Mouse (Mus musculus) lung, postnatal 0 days (tissue): ENCODE results near the gene Anapc15-ps. TPM values are rescaled to one million over a fixed set of nuclear protein-coding genes. Genes with fewer than 3 reads are reported as not detected.

Source experiments
- ATAC-seq: fragments of 200-750 bp; cut with Nextera tagmentation; 2 replicates; pipeline ENCODE4 v1.8.0; 2017; ENCODE audit warnings: moderate library complexity
- DNase-seq: peaks from one replicate; pipeline ENCODE4 v3.0.0-alpha.2; 2016; ENCODE audit warnings: low spot score
- H3K27ac ChIP-seq: fragments of 300-500 bp; sonication (generic); 2 replicates; pipeline ENCODE4 v1.5.1; 2014; ENCODE audit warnings: antibody characterized with exemption, mild to moderate bottlenecking, low read length, mixed read lengths
- H3K27me3 ChIP-seq: fragments of 300-500 bp; sonication (generic); replicated peaks from 2 replicates; pipeline ENCODE4 v1.6.1; 2014; ENCODE audit warnings: low read length, mixed read lengths; ENCODE audit not compliant: insufficient read depth
- H3K36me3 ChIP-seq: fragments of 300-500 bp; sonication (generic); 2 replicates; pipeline ENCODE4 v1.6.1; 2014; ENCODE audit warnings: low read length, mixed read lengths; ENCODE audit not compliant: insufficient read depth
- H3K4me1 ChIP-seq: fragments of 300-500 bp; sonication (generic); 2 replicates; pipeline ENCODE4 v1.6.1; 2014; ENCODE audit warnings: antibody characterized with exemption, low read depth, low read length, mixed read lengths; ENCODE audit not compliant: insufficient read depth
- H3K4me2 ChIP-seq: fragments of 300-500 bp; sonication (generic); replicated peaks from 2 replicates; pipeline ENCODE4 v1.6.1; 2014; ENCODE audit warnings: low read depth, mild to moderate bottlenecking, low read length, moderate library complexity, mixed read lengths
- H3K4me3 ChIP-seq: fragments of 300-500 bp; sonication (generic); 2 replicates; pipeline ENCODE4 v1.5.1; 2014; ENCODE audit warnings: low read depth, low read length
- H3K9ac ChIP-seq: fragments of 300-500 bp; sonication (generic); replicated peaks from 2 replicates; pipeline ENCODE4 v1.6.1; 2014; ENCODE audit warnings: low read depth, mild to moderate bottlenecking
- H3K9me3 ChIP-seq: fragments of 300-500 bp; sonication (generic); 2 replicates; pipeline ENCODE4 v1.6.1; 2016; ENCODE audit warnings: low read length, mixed read lengths
- CTCF ChIP-seq: IDR thresholded peaks from 2 replicates; pipeline ENCODE4 v1.5.1; 2016; ENCODE audit warnings: antibody characterized with exemption, mild to moderate bottlenecking
- EP300 ChIP-seq: IDR thresholded peaks from 2 replicates; pipeline ENCODE4 v1.6.1; 2016; ENCODE audit warnings: antibody characterized with exemption, mild to moderate bottlenecking, control low read depth
- WGBS: fragments of 180-500 bp; shearing (Covaris S2); extraction: QIAGEN DNeasy Blood & Tissue Kit; methylation state at CpG from one replicate; pipeline ENCODE4 v1.1.7; 2014; 5-methylcytosine and 5-hydroxymethylcytosine counted together
- polyA plus RNA-seq: library from polyadenylated mRNA; unstranded; fragments of >200 nt; fragmentation: Nextera tagmentation; extraction: Ambion mirVana; gene quantifications from 2 replicates; pipeline ENCODE4 v1.2.1, GENCODE M21; 2015

Anapc15-ps gene
- polyA plus RNA-seq, 1 experiment from 2014 or later = not detected

- Histone ChIP-seq H3K4me2 (no peak overlapping the region), H3K36me3 (no peaks in the 10 kb centered on the region), H3K9me3 (no peaks in the 10 kb centered on the region), H3K9ac (no peak overlapping the region), H3K4me3 (no peak overlapping the region), H3K4me1 (no peaks in the 10 kb centered on the region), H3K27me3 (no peaks in the 10 kb centered on the region), H3K27ac (no peak overlapping the region)
- ATAC-seq (peak; percentile 90), DNase-seq (peak; percentile 55)
- 33% methylated on average over 6 of the region's 6 CpGs for WGBS
- no peak for TF ChIP-seq CTCF
- TF ChIP-seq EP300 = peak; percentile 59
Observed at GRCm38 (mm10) chr10:95643696-95644360, 29.4 kb downstream of the Anapc15-ps start.

- 65% methylated on average over 5 of the region's 5 CpGs for WGBS
- TF ChIP-seq EP300 (no peak), CTCF (no peak)
Observed at GRCm38 (mm10) chr10:95643042-95643441, 30.2 kb downstream of the Anapc15-ps start.

GRCm38 (mm10) chr10:95641335-95641734, 31.9 kb downstream of the Anapc15-ps start:
- Histone ChIP-seq H3K4me3 (no peak overlapping the region), H3K4me2 (no peak overlapping the region), H3K9ac (no peak overlapping the region), H3K27ac (no peak overlapping the region), H3K36me3 (no peaks in the 10 kb centered on the region), H3K27me3 (no peaks in the 10 kb centered on the region), H3K4me1 (no peaks in the 10 kb centered on the region), H3K9me3 (no peaks in the 10 kb centered on the region)
- TF ChIP-seq EP300 (no peak), CTCF (no peak)
- WGBS = 76% methylated on average over 5 of the region's 5 CpGs
- ATAC-seq = no peak
- no peak for DNase-seq

More at GRCm38 (mm10) chr10:95643042-95643441, 30.2 kb downstream of the Anapc15-ps start:
- ATAC-seq (no peak), DNase-seq (no peak)
- no peak overlapping the region for H3K9ac ChIP-seq
- H3K27ac ChIP-seq = no peak overlapping the region
- no peaks in the 10 kb centered on the region for H3K36me3 ChIP-seq
- H3K4me3 ChIP-seq = no peak overlapping the region
- no peak overlapping the region for H3K4me2 ChIP-seq
- no peaks in the 10 kb centered on the region for H3K9me3 ChIP-seq
- no peaks in the 10 kb centered on the region for H3K4me1 ChIP-seq
- H3K27me3 ChIP-seq = no peaks in the 10 kb centered on the region

GRCm38 (mm10) chr10:95639429-95639828, 33.8 kb downstream of the Anapc15-ps start:
- Histone ChIP-seq H3K4me3 (no peak overlapping the region), H3K4me2 (no peak overlapping the region), H3K36me3 (no peaks in the 10 kb centered on the region), H3K27ac (no peak overlapping the region), H3K9ac (no peak overlapping the region), H3K9me3 (no peaks in the 10 kb centered on the region), H3K4me1 (no peaks in the 10 kb centered on the region), H3K27me3 (no peaks in the 10 kb centered on the region)
- DNase-seq = no peak
- 66% methylated on average over 5 of the region's 5 CpGs for WGBS
- no peak for TF ChIP-seq EP300
- no peak for TF ChIP-seq CTCF
- ATAC-seq = no peak

- ATAC-seq = no peak
Observed at GRCm38 (mm10) chr10:95634751-95635150, 38.5 kb downstream of the Anapc15-ps start.

GRCm38 (mm10) chr10:95634261-95634660, 39.0 kb downstream of the Anapc15-ps start:
- H3K9ac ChIP-seq = no peak overlapping the region
- 62% methylated on average over 9 of the region's 9 CpGs for WGBS
- ATAC-seq = peak; percentile 38
- no peaks in the 10 kb centered on the region for H3K9me3 ChIP-seq
- no peak overlapping the region for H3K27ac ChIP-seq
- H3K4me1 ChIP-seq = no peaks in the 10 kb centered on the region
- H3K27me3 ChIP-seq = no peaks in the 10 kb centered on the region
- H3K36me3 ChIP-seq = no peaks in the 10 kb centered on the region
- H3K4me2 ChIP-seq = no peak overlapping the region
- no peak for DNase-seq
- no peak overlapping the region for H3K4me3 ChIP-seq
- TF ChIP-seq CTCF = no peak
- no peak for TF ChIP-seq EP300

More at GRCm38 (mm10) chr10:95634751-95635150, 38.5 kb downstream of the Anapc15-ps start:
- TF ChIP-seq CTCF = no peak
- no peak for TF ChIP-seq EP300
- no peak overlapping the region for H3K4me3 ChIP-seq
- no peak overlapping the region for H3K9ac ChIP-seq
- no peaks in the 10 kb centered on the region for H3K9me3 ChIP-seq
- no peaks in the 10 kb centered on the region for H3K4me1 ChIP-seq
- no peak overlapping the region for H3K27ac ChIP-seq
- DNase-seq = no peak
- no peak overlapping the region for H3K4me2 ChIP-seq
- H3K27me3 ChIP-seq = no peaks in the 10 kb centered on the region
- WGBS = 68% methylated on average over 15 of the region's 15 CpGs
- H3K36me3 ChIP-seq = no peaks in the 10 kb centered on the region

- no peak overlapping the region for H3K4me2 ChIP-seq
- 71% methylated on average over 2 of the region's 2 CpGs for WGBS
- no peaks in the 10 kb centered on the region for H3K27me3 ChIP-seq
- H3K9ac ChIP-seq = no peak overlapping the region
- no peaks in the 10 kb centered on the region for H3K9me3 ChIP-seq
- no peak overlapping the region for H3K4me3 ChIP-seq
- no peaks in the 10 kb centered on the region for H3K4me1 ChIP-seq
- no peak for ATAC-seq
- DNase-seq = no peak
- H3K36me3 ChIP-seq = no peaks in the 10 kb centered on the region
- TF ChIP-seq CTCF (no peak), EP300 (no peak)
- no peak overlapping the region for H3K27ac ChIP-seq
Observed at GRCm38 (mm10) chr10:95631568-95631967, 41.7 kb downstream of the Anapc15-ps start.
